Mouse (Mus musculus): Measurements from ENCODE around the gene Papss1. TPM values are rescaled to one million over a fixed set of nuclear protein-coding genes. Genes with fewer than 3 reads are reported as not detected.

Papss1 gene
- polyA plus RNA-seq, 1 experiment: 71.0 TPM

DNA sequence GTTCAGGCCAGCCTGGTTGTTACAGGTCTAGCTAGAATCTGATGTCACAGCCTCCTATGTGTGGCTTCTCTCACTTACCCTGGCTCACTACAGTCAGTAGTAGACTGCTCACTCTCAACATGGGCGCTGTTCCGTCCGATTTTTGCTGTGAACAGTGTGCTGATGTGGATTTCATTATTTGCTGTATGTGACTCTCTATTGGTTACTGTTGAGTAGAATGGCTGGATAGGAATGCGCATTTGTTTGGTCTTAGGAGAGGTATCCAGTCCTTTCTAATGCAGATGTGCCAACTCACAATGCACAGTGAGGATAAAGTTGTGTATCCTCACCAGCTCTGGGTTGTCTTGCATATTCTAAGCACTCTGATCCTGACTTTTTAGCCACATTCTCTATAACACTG lies 62.9 kb downstream of the Papss1 start:
- H3K4me3 ChIP-seq (ENCODE audit: insufficient read depth, low read length): no peak overlapping the region
- no peaks in the 10 kb centered on the region for H3K4me1 ChIP-seq (ENCODE audit: control insufficient read depth, insufficient read depth, low read length)
- TF ChIP-seq CTCF (IDR thresholded peaks at IDR 0.05; ENCODE audit: extremely low read depth, insufficient read depth, low read length) (no peak), POLR2A (IDR thresholded peaks at IDR 0.05; ENCODE audit: extremely low read depth, insufficient read depth, low read length) (no peak)
- H3K27ac ChIP-seq (ENCODE audit: insufficient read depth, low read length): no peak overlapping the region

DNA sequence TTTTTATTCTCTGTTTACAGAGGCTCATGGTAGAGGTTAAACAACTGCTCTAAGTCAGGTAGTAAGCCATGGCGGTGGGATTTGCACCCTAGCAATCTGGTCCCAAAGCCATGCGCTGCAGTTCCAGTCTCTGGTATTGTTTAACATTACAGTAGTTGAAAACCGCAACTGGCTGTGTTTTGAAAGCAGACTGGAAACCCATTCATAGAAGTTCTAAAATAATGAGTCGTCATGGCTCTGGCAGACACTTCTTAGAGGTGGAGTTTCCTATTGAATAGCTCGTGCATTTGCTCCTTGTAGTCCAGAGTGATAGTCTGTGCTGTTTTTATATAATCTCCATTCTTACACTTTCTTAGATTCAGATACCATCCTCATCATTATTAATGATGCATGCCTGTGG lies 63.7 kb downstream of the Papss1 start:
- TF ChIP-seq POLR2A (IDR thresholded peaks at IDR 0.05; ENCODE audit: extremely low read depth, insufficient read depth, low read length) (no peak), CTCF (IDR thresholded peaks at IDR 0.05; ENCODE audit: extremely low read depth, insufficient read depth, low read length) (no peak)
- no peak overlapping the region for H3K27ac ChIP-seq (ENCODE audit: insufficient read depth, low read length)
- no peak overlapping the region for H3K4me3 ChIP-seq (ENCODE audit: insufficient read depth, low read length)
- H3K4me1 ChIP-seq (ENCODE audit: control insufficient read depth, insufficient read depth, low read length): no peaks in the 10 kb centered on the region

DNA sequence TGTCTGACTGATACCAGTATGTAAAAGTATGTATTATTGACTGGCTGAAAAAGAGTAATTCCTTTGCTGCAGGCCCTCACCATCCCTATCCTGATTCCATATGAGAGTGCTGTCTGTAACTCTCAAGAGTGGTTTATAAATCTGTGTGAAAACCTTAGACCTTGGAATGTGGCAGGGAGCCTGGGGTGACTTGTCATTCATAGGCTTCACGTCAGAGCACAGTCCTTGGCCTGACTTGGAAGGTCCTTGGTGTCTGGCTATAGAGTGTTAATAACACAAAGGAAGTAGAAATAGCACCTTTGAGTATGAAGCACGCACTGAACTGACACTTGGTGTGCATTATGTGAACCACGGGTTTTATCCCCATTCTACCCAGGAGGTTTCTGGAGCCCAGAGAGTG lies 64.4 kb downstream of the Papss1 start:
- Histone ChIP-seq H3K4me1 (ENCODE audit: control insufficient read depth, insufficient read depth, low read length) (no peaks in the 10 kb centered on the region), H3K27ac (ENCODE audit: insufficient read depth, low read length) (no peak overlapping the region), H3K4me3 (ENCODE audit: insufficient read depth, low read length) (no peak overlapping the region)
- TF ChIP-seq POLR2A (IDR thresholded peaks at IDR 0.05; ENCODE audit: extremely low read depth, insufficient read depth, low read length) (no peak), CTCF (IDR thresholded peaks at IDR 0.05; ENCODE audit: extremely low read depth, insufficient read depth, low read length) (no peak)

DNA sequence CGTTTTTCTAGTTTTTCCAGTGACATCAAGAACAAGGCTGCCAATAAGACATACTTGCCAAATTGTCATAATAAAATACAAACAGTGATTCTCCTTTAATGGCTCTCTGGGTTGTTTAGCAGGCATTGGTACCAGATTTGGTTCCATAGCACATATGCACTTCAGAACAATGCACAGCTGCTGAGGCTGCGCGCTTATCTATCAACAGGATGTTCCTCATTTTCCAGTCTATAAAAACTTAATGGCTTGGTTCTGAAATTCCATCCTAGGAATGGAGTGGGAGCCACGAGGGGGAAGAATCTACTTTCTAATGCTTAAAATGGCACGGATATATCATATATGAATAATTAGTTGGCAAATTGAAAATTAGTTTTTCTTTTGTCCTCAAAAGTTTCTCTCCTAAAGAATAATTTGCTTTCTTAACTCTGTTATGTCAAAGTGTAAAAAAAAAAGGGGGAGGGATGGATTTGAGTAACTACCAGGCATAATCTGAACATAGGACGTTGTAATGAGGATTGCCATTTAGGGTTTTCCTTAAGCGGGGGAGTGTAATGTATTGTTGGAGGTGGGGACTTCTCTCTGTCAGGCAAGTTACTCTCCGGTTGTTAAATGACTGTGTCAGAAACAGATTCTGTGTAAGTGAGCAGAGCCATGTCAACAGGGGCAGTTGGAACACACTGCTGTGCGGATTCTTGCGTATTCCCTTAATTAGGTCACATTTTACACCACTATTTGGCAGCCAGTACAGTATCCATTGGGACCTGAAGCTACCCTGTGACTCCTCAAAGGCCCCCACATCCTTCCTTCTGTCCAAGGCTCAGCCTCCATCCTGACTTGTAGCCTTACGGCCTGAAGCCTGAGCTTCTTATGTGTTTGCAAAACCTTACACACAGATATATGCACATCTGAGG lies 66.1 kb downstream of the Papss1 start:
- no peak overlapping the region for H3K4me3 ChIP-seq (ENCODE audit: insufficient read depth, low read length)
- H3K27ac ChIP-seq (ENCODE audit: insufficient read depth, low read length): no peak overlapping the region
- H3K4me1 ChIP-seq (ENCODE audit: control insufficient read depth, insufficient read depth, low read length): no peaks in the 10 kb centered on the region
- no peak for TF ChIP-seq POLR2A (IDR thresholded peaks at IDR 0.05; ENCODE audit: extremely low read depth, insufficient read depth, low read length)
- no peak for TF ChIP-seq CTCF (IDR thresholded peaks at IDR 0.05; ENCODE audit: extremely low read depth, insufficient read depth, low read length)

DNA sequence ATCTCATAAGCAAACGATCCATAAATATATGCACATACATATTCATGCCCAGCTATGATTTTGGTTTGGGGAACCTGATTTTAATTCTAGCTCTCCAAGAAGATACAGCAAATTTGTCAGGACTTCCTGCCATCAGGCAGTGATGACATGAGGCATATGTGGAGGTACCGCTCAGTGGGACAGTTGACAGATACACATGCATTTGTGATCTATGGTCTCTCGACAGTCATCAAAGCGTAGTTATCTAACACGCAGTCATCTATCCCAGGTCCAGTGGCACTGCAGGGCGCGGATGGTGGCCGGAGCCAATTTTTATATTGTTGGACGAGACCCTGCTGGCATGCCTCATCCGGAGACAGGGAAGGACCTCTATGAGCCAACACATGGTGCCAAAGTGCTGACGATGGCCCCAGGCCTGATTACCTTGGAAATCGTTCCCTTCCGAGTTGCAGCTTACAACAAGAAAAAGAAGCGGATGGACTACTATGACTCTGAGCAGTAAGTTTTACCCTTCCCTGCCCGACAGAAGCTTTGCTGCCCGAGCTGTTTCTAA lies 66.8 kb downstream of the Papss1 start:
- Histone ChIP-seq H3K4me1 (ENCODE audit: control insufficient read depth, insufficient read depth, low read length) (no peaks in the 10 kb centered on the region), H3K4me3 (ENCODE audit: insufficient read depth, low read length) (no peak overlapping the region), H3K27ac (ENCODE audit: insufficient read depth, low read length) (no peak overlapping the region)
- TF ChIP-seq CTCF (IDR thresholded peaks at IDR 0.05; ENCODE audit: extremely low read depth, insufficient read depth, low read length) (no peak), POLR2A (IDR thresholded peaks at IDR 0.05; ENCODE audit: extremely low read depth, insufficient read depth, low read length) (no peak)

DNA sequence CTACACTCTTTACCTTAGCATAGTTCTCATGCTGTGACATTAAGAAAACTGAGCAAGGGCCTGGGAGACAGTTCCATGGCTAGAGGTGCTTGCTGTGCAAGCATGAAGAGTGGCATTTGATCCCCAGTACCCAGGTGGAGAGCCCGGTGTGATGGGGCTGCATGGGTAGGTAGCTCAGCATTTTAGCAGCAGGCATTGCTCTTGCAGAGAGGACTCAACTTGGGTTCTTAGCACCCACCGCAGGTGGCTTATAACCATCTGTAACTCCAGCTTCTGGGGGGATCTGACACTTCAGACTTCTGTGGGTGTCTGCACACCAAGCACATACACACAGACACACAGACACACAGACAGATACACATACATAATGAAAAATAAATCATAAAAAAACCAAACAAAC lies 69.5 kb downstream of the Papss1 start:
- no peak overlapping the region for H3K27ac ChIP-seq (ENCODE audit: insufficient read depth, low read length)
- peaks cover 3% of the 10 kb centered on the region; the same call in 1 of the 2 replicates for H3K4me1 ChIP-seq (ENCODE audit: control insufficient read depth, insufficient read depth, low read length)
- H3K4me3 ChIP-seq (ENCODE audit: insufficient read depth, low read length): no peak overlapping the region
- no peak for TF ChIP-seq CTCF (IDR thresholded peaks at IDR 0.05; ENCODE audit: extremely low read depth, insufficient read depth, low read length)
- TF ChIP-seq POLR2A (IDR thresholded peaks at IDR 0.05; ENCODE audit: extremely low read depth, insufficient read depth, low read length): no peak

DNA sequence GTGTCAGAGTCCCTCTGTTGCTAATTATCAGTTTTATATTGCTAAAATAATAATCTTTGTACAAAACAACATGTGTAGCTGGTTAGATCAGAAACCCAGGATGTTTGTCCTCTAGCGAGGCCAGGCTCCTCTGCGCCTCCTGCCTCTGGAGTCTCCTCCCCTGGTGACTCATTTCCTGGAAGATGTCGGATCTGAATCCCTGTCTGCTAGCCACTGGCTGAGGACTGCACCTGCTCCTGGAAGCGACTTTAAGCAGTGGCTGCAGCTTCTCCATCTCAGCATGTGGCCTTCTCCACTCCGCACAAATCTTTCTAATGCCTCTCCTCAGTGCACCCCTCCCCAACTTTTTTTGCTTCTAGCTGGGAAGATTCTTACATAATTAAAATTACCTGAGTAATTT lies 71.6 kb downstream of the Papss1 start:
- TF ChIP-seq CTCF (IDR thresholded peaks at IDR 0.05; ENCODE audit: extremely low read depth, insufficient read depth, low read length) (no peak), POLR2A (IDR thresholded peaks at IDR 0.05; ENCODE audit: extremely low read depth, insufficient read depth, low read length) (no peak)
- no peak overlapping the region for H3K27ac ChIP-seq (ENCODE audit: insufficient read depth, low read length)
- H3K4me3 ChIP-seq (ENCODE audit: insufficient read depth, low read length): no peak overlapping the region
- H3K4me1 ChIP-seq (ENCODE audit: control insufficient read depth, insufficient read depth, low read length): peaks cover 3% of the 10 kb centered on the region; the same call in 1 of the 2 replicates

DNA sequence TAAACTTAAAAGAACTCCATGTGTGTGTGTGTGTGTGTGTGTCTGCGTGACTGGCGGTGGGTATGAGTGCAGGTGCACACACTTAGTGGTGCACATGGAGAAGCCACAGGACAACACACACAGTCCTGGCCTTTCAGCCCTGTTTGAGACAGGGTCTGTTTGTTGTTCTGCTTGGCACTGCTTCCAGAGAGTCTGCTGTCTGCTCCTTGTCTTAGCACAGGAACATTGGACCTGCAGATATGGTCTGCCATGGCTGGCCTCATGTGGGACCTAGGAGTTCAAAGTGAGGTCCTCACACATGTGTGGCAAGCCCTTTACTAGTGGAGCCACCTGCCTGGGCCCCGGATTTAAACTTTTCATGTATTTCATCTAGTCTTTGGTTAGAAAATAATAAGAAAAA lies 72.4 kb downstream of the Papss1 start:
- H3K4me1 ChIP-seq (ENCODE audit: control insufficient read depth, insufficient read depth, low read length): peaks cover 3% of the 10 kb centered on the region; the same call in 1 of the 2 replicates
- H3K4me3 ChIP-seq (ENCODE audit: insufficient read depth, low read length): no peak overlapping the region
- no peak for TF ChIP-seq CTCF (IDR thresholded peaks at IDR 0.05; ENCODE audit: extremely low read depth, insufficient read depth, low read length)
- TF ChIP-seq POLR2A (IDR thresholded peaks at IDR 0.05; ENCODE audit: extremely low read depth, insufficient read depth, low read length): no peak
- no peak overlapping the region for H3K27ac ChIP-seq (ENCODE audit: insufficient read depth, low read length)

DNA sequence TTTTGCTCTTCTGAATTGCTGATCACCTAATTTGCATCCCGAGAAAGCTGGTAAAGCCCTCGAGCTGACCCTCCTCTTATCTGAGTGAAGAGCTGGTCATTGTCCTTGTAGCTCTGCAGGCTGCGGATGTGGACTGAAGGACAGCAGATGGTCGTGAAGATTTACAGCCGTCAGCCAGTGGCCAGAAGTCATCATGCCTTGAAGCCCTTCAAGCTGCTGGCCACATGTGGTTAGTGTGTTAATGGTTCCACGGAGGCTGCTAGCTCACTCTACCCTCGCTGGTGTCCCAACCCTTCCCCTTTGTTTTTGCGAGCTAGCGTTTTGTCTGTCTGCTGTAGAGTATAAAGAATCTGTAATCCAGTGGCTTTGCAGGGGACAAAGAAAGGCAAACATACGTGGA lies 73.1 kb downstream of the Papss1 start:
- TF ChIP-seq POLR2A (IDR thresholded peaks at IDR 0.05; ENCODE audit: extremely low read depth, insufficient read depth, low read length) (no peak), CTCF (IDR thresholded peaks at IDR 0.05; ENCODE audit: extremely low read depth, insufficient read depth, low read length) (no peak)
- Histone ChIP-seq H3K4me3 (ENCODE audit: insufficient read depth, low read length) (no peak overlapping the region), H3K4me1 (ENCODE audit: control insufficient read depth, insufficient read depth, low read length) (peaks cover 3% of the 10 kb centered on the region; the same call in 1 of the 2 replicates), H3K27ac (ENCODE audit: insufficient read depth, low read length) (no peak overlapping the region)

DNA sequence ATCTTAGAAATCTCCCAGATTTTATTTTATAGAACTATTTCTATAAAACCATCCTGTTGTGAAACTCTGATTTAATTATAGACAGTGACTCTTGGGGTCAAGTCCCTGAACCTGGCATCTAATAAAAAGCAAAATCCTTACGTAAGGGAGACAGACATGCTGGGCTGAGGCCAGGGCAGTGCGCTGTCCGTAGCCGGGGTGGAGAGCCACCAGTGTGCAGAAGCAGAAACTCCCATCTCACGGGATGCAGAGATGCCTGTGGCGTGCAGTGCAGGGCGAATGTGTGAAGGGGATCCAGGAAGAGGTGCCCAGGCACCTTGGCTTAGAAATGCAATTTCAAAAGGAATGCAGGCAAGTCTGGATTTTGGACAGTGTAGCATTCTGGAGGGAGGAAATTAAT lies 73.6 kb downstream of the Papss1 start:
- no peak overlapping the region for H3K4me3 ChIP-seq (ENCODE audit: insufficient read depth, low read length)
- peaks cover 3% of the 10 kb centered on the region; the same call in 1 of the 2 replicates for H3K4me1 ChIP-seq (ENCODE audit: control insufficient read depth, insufficient read depth, low read length)
- H3K27ac ChIP-seq (ENCODE audit: insufficient read depth, low read length): no peak overlapping the region
- no peak for TF ChIP-seq POLR2A (IDR thresholded peaks at IDR 0.05; ENCODE audit: extremely low read depth, insufficient read depth, low read length)
- TF ChIP-seq CTCF (IDR thresholded peaks at IDR 0.05; ENCODE audit: extremely low read depth, insufficient read depth, low read length): no peak

Data from cortical plate, adult 2 months (tissue).